Mouse (Mus musculus) liver, adult 2 months (tissue): ENCODE measurements around the gene Wdr38. TPM values are rescaled to one million over a fixed set of nuclear protein-coding genes. Genes with fewer than 3 reads are reported as not detected.

Source experiments
- DNase-seq: peaks from one replicate; pipeline ENCODE4 v3.0.0-alpha.2; 2011; ENCODE audit warnings: low read depth, low spot score; ENCODE audit errors: extremely low read depth
- H3K27ac ChIP-seq: fragments of 200-500 bp; replicated peaks from 2 replicates; pipeline ENCODE4 v1.5.1; 2012; ENCODE audit warnings: low read depth, mild to moderate bottlenecking, control low read depth, inconsistent platforms, low read length; ENCODE audit not compliant: insufficient read depth
- H3K27me3 ChIP-seq: fragments of 200-500 bp; 2 replicates; pipeline ENCODE4 v1.6.1; 2012; ENCODE audit warnings: mild to moderate bottlenecking, moderate library complexity, low read length, inconsistent platforms; ENCODE audit not compliant: control insufficient read depth, insufficient read depth
- H3K36me3 ChIP-seq: fragments of 200-500 bp; 2 replicates; pipeline ENCODE4 v1.6.1; 2012; ENCODE audit warnings: low read length, inconsistent platforms; ENCODE audit not compliant: control insufficient read depth, insufficient read depth
- H3K4me1 ChIP-seq: fragments of 200-500 bp; 2 replicates; pipeline ENCODE4 v1.6.1; 2011; ENCODE audit warnings: low read length; ENCODE audit not compliant: control insufficient read depth, insufficient read depth
- H3K4me3 ChIP-seq: fragments of 200-500 bp; 2 replicates; pipeline ENCODE4 v1.5.1; 2011; ENCODE audit warnings: low read depth, mild to moderate bottlenecking, control low read depth, low read length, moderate library complexity; ENCODE audit not compliant: insufficient read depth
- H3K79me2 ChIP-seq: fragments of 200-500 bp; 2 replicates; pipeline ENCODE4 v1.6.1; 2012; ENCODE audit warnings: inconsistent platforms, mild to moderate bottlenecking, low read length, moderate library complexity; ENCODE audit not compliant: control insufficient read depth, insufficient read depth
- H3K9ac ChIP-seq: fragments of 200-500 bp; 2 replicates; pipeline ENCODE4 v1.6.1; 2012; ENCODE audit warnings: low read depth, mild to moderate bottlenecking, control low read depth, inconsistent platforms, low read length
- CTCF ChIP-seq: fragments of 200-500 bp; IDR thresholded peaks from 2 replicates; pipeline ENCODE4 v1.5.1; 2011; ENCODE audit warnings: low read depth, low read length, control low read depth
- POLR2A ChIP-seq: fragments of 200-500 bp; IDR thresholded peaks from 2 replicates; pipeline ENCODE4 v1.6.1; 2011; ENCODE audit warnings: low read length, control low read depth; ENCODE audit not compliant: insufficient read depth; ENCODE audit errors: extremely low read depth
- WGBS: fragments of 180-500 bp; shearing (Covaris S2); methylation state at CpG from one replicate; pipeline ENCODE4 v1.1.7; 2018; 5-methylcytosine and 5-hydroxymethylcytosine counted together
- polyA plus RNA-seq: library from polyadenylated mRNA; depleted of rRNA; stranded (reverse); fragments of >200 nt; gene quantifications from 2 replicates; pipeline ENCODE4 v1.2.3, GENCODE M21; 2012
- total RNA-seq: library from RNA; depleted of rRNA; stranded (reverse); fragments of >200 nt; gene quantifications from 2 replicates; pipeline ENCODE4 v1.2.3, GENCODE M21; 2014

The Wdr38 gene
- total and polyA plus RNA-seq, 2 experiments = 0.34 to 0.55 TPM

DNA sequence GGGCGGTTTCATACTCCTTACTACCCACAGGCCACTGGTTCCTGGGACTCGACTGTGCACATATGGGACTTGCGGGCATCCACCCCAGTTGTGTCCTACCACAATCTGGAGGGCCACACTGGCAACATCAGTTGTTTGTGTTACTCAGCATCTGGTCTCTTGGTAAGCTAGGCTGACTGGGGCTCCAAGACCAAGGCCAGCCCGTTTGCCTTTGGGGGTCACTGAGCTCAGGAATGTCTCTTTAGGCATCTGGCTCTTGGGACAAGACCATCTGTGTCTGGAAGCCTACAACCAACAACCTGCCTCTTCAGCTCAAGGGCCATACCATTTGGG lies 3.3 kb downstream of the Wdr38 start:
- no peaks in the 10 kb centered on the region for H3K79me2 ChIP-seq
- TF ChIP-seq POLR2A = no peak
- no peak for TF ChIP-seq CTCF
- WGBS = 91% methylated on average over 4 of the region's 4 CpGs
- no peaks in the 10 kb centered on the region for H3K27me3 ChIP-seq
- H3K36me3 ChIP-seq = peaks cover 4% of the 10 kb centered on the region; the same call in 1 of the 2 replicates
- peaks cover 12% of the 10 kb centered on the region for H3K4me1 ChIP-seq
- no peak for DNase-seq
- H3K4me3 ChIP-seq = no peak overlapping the region
- no peak overlapping the region for H3K27ac ChIP-seq
- H3K9ac ChIP-seq = no peak overlapping the region

DNA sequence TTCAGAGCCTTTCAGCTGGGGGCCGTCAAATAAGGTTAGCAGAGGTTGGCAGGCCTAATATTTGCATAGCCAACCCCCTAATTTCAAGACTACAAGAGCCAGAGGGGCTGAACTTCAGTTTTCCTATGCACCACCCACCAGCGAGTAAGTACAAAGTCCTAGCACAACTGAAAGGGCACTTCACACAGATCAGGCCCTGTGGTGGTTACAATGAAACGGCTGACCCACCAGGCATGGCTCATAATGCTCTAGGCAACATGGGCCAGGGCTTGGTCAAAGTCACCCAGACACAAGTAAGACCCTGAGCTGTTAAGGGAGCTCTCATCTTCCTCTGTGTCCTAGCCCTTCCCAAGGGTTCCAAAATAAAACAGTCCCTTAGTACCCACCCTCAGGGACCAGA lies 4.6 kb downstream of the Wdr38 start:
- H3K4me3 ChIP-seq = no peak overlapping the region
- H3K36me3 ChIP-seq = peaks cover 4% of the 10 kb centered on the region; the same call in 1 of the 2 replicates
- no peak overlapping the region for H3K27ac ChIP-seq
- H3K27me3 ChIP-seq = no peaks in the 10 kb centered on the region
- no peak overlapping the region for H3K9ac ChIP-seq
- DNase-seq = no peak
- TF ChIP-seq CTCF (no peak), POLR2A (no peak)
- no peaks in the 10 kb centered on the region for H3K79me2 ChIP-seq
- peaks cover 17% of the 10 kb centered on the region for H3K4me1 ChIP-seq
- 62% methylated on average over 3 of the region's 3 CpGs for WGBS

DNA sequence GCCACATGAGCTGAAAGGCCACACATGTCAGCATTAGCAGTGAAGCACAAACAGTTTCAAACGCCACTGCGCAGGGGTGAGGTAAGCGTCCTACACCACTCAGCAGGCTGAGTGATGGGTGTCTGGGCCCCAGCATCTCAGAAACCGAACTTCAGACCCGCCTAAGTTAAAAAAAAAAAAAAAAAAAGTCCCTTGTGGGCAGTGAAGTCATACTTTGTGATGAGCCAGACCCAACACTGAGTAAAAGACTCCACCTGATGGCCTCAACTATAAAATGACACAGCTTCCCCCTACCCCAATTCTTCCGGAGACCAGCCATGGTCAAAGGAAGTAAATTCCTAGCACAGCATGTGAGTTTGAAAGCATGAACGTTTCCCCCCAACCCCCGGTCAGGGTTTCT lies 5.8 kb downstream of the Wdr38 start:
- Histone ChIP-seq H3K27ac (no peak overlapping the region), H3K36me3 (peaks cover 4% of the 10 kb centered on the region; the same call in 1 of the 2 replicates), H3K4me3 (no peak overlapping the region), H3K27me3 (no peaks in the 10 kb centered on the region), H3K9ac (no peak overlapping the region), H3K4me1 (peaks cover 15% of the 10 kb centered on the region), H3K79me2 (no peaks in the 10 kb centered on the region)
- DNase-seq = no peak
- TF ChIP-seq CTCF (no peak), POLR2A (no peak)
- WGBS = 38% methylated on average over 8 of the region's 8 CpGs

DNA sequence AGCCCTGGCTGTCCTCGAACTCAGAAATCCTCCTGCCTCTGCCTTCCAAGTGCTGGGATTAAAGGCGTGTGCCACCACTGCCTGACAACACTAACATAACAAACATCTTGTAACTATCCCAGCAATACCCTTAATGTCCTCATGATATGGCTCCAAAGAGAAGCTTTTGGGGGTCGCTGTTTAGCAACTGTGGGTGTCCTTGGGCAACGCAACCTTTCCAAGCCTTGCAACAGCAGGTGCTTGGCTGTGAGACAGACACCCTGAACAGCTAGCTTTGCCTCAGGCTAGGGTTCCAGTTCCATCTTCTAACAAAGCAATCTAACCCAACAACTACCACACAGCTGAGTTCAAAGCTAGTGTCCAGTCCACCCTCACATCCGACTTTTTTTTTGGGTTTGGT lies 6.2 kb downstream of the Wdr38 start:
- Histone ChIP-seq H3K4me1 (peaks cover 15% of the 10 kb centered on the region), H3K79me2 (no peaks in the 10 kb centered on the region), H3K27ac (no peak overlapping the region), H3K36me3 (peaks cover 4% of the 10 kb centered on the region; the same call in 1 of the 2 replicates), H3K4me3 (no peak overlapping the region), H3K9ac (peak overlapping the region; percentile 12; the same call in 1 of the 2 replicates), H3K27me3 (no peaks in the 10 kb centered on the region)
- DNase-seq = no peak
- TF ChIP-seq CTCF = no peak
- TF ChIP-seq POLR2A = no peak
- WGBS = 43% methylated on average over 5 of the region's 5 CpGs

DNA sequence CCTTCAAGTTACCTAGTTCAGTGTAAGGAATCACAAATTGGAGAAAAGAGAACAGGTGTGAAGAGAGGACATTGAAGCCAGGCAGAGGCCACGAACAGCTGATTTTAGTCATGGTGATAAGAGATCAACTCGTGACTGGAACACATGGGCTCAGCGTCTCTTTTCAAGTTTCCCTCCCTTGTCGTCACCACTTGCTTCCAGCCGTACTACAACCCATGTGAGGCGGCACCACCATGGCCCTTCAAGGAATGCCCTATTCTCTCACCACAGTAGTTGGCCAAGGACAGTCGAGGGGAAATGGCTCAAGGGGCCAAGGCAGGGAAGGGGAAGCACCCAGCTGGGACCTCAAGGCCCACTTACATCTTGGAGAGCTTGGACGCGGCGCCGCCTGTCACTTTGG lies 7.1 kb downstream of the Wdr38 start:
- Histone ChIP-seq H3K4me1 (peaks cover 19% of the 10 kb centered on the region), H3K79me2 (0 out of 2 replicates have a peak, but pooled peaks cover under 1% of the 10 kb centered on the region)

DNA sequence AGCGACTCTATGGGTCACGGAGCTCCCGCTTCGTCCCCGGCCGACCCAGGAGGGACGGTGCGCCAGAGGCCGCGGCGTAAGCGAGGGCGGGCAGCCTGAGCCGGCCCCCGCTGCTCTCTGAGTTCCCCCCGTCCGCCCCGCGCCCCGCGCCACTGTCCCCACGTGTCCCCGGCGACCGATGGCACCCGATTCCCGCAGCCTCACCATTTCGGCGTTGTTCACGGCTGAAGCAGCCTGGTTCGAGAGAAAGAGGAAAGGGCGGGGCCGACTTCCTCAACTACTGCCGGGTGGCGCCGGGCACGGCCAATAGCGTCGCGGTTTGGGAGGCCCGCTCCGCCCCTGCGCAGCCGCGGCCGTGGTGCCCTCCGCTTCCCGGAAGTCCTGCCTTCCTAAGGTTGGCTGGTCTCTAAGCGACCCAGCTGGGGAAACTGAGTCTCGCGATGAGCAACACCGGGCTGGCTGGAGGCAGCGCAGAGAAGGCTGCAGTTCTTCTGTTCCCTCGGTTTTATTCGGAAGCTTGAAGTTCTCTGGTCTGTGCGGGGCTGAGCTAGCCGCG lies 7.7 kb downstream of the Wdr38 start, which contains the start of gene Arpc5l:
Arpc5l (plus strand) TSS at position 469 of the 556 bp plus-strand sequence.
- H3K4me3 ChIP-seq = peak within 1 kb of the TSS; percentile 77
- peak within 1 kb of the TSS; percentile 76 for H3K9ac ChIP-seq
- H3K27ac ChIP-seq = peak within 1 kb of the TSS; percentile 72
- under 1% methylated on average over 58 of the region's 58 CpGs for WGBS
- peak; percentile 78 for DNase-seq
- peaks cover 5% of the 10 kb centered on the region; the same call in 1 of the 2 replicates for H3K79me2 ChIP-seq
- peaks cover 19% of the 10 kb centered on the region for H3K4me1 ChIP-seq
- H3K27me3 ChIP-seq = no peaks in the 10 kb centered on the region
- peaks cover 4% of the 10 kb centered on the region; the same call in 1 of the 2 replicates for H3K36me3 ChIP-seq
- TF ChIP-seq POLR2A (peak; percentile 82), CTCF (no peak)

More for the DNA sequence above, 7.1 kb downstream of the Wdr38 start:
- peak overlapping the region; percentile 77 for H3K4me3 ChIP-seq
- H3K9ac ChIP-seq = peak overlapping the region; percentile 76
- DNase-seq = no peak
- peaks cover 4% of the 10 kb centered on the region; the same call in 1 of the 2 replicates for H3K36me3 ChIP-seq
- no peak for TF ChIP-seq POLR2A
- no peak for TF ChIP-seq CTCF
- under 1% methylated on average over 11 of the region's 11 CpGs for WGBS
- H3K27ac ChIP-seq = peak overlapping the region; percentile 3
- no peaks in the 10 kb centered on the region for H3K27me3 ChIP-seq
